Mouse (Mus musculus) myocyte (in vitro differentiated cells): ENCODE results near the gene Gm17662. TPM values are rescaled to one million over a fixed set of nuclear protein-coding genes. Genes with fewer than 3 reads are reported as not detected.

Experiments used
- polyA plus RNA-seq: library from polyadenylated mRNA; unstranded; fragments of >200 nt; fragmentation: generic; extraction: Trizol; gene quantifications from one replicate; pipeline ENCODE4 v1.2.1, GENCODE M21; 2012; ENCODE audit warnings: missing spikeins

Gm17662 gene
- polyA plus RNA-seq, 1 experiment: not detected

Other genes starting within 250 kb of the Gm17662 start
- gene C8b, start 91.0 kb upstream of the Gm17662 start, polyA plus RNA-seq: not detected
- not detected for gene C8a, start 19.1 kb downstream of the Gm17662 start, polyA plus RNA-seq
- gene Fyb2, start 56.1 kb downstream of the Gm17662 start, polyA plus RNA-seq: 0.08 TPM